ENCODE assay signal across 28 mouse cellular contexts in genomic region chr6:87468372-87468771, GRCm38 (mm10). TPM values are rescaled to one million over a fixed set of nuclear protein-coding genes. Genes with fewer than 3 reads are reported as not detected.
DNase-seq lines count a peak whose midpoint lies in the region; ATAC-seq and TF ChIP-seq lines count a peak whose summit lies in the region.
"Had no signal": no experiment of that assay in that cellular context is flagged by ENCODE, and none has a peak within 500 bp of the region (broad histone marks: within the 10 kb centered on the region; RNA-seq: fewer than 3 reads in every experiment).

No protein-coding gene starts in this region.

- no peak for ATAC-seq in liver, embryonic 12.5 days
- ATAC-seq: forebrain, embryonic 15.5 days; intestine, embryonic 15.5 days had no signal

- no peak overlapping the region for H3K27ac ChIP-seq in liver, embryonic 12.5 days
- H3K27ac ChIP-seq: embryonic facial prominence, embryonic 12.5 days; forebrain, embryonic 15.5 days; hindbrain, embryonic 15.5 days; intestine, embryonic 15.5 days; limb, embryonic 12.5 days; liver, embryonic 14.5 days; midbrain, embryonic 12.5 days; neural tube, embryonic 13.5 days had no signal

- TF ChIP-seq POLR2A in lung, adult 2 months (IDR thresholded peaks at IDR 0.05; ENCODE audit: borderline replicate concordance, extremely low read depth, low read depth, low read length) = no peak

- H3K9me3 ChIP-seq in liver, embryonic 12.5 days (replicated peaks) = no peaks in the 10 kb centered on the region
- H3K9me3 ChIP-seq: embryonic facial prominence, embryonic 12.5 days; forebrain, embryonic 15.5 days; hindbrain, embryonic 15.5 days; intestine, embryonic 15.5 days; limb, embryonic 12.5 days; midbrain, embryonic 12.5 days; neural tube, embryonic 13.5 days had no signal

- no peak overlapping the region for H3K9ac ChIP-seq in liver, embryonic 12.5 days
- H3K9ac ChIP-seq: embryonic facial prominence, embryonic 12.5 days; forebrain, embryonic 15.5 days; hindbrain, embryonic 15.5 days; intestine, embryonic 15.5 days; limb, embryonic 12.5 days; liver, embryonic 14.5 days; midbrain, embryonic 12.5 days; neural tube, embryonic 13.5 days had no signal

- DNase-seq in gastrocnemius, postnatal 14 days = peak; percentile 55
- no peak for DNase-seq in gastrocnemius, adult 8-10 months (ENCODE audit: low spot score in 2 of 2)
- peak; percentile 9 for DNase-seq in ovary, adult 18-20 months (ENCODE audit: low spot score)
- DNase-seq in ovary, postnatal 10 days (ENCODE audit: low spot score) = no peak
- DNase-seq in lung, adult 2 months = peak; percentile 22
- peak; percentile 17 to 41 for DNase-seq in lung, postnatal 4 days
- no peak for DNase-seq in kidney, postnatal 10 days
- DNase-seq: adrenal gland, adult 8-10 months; B cell, adult 2 months; cerebellum, adult 9-11 months; kidney, adult 9 months; kidney, postnatal 4 days; layer of hippocampus, adult 9-11 months; right cerebral cortex, postnatal 14 days; thymus, postnatal 14 days had no signal

- WGBS in lung, adult 2 months = 44% methylated on average over 10 of the region's 10 CpGs
- whole genome bisulfite sequencing in liver, embryonic 12.5 days (ENCODE audit: insufficient replicate concordance) = 78% methylated on average over 10 of the region's 10 CpGs

- no peaks in the 10 kb centered on the region for H3K4me1 ChIP-seq in lung, adult 2 months (ENCODE audit: control insufficient read depth, insufficient read depth, low read length)
- H3K4me1 ChIP-seq in liver, embryonic 12.5 days = 0 out of 2 replicates have a peak, but pooled peaks cover 7% of the 10 kb centered on the region
- H3K4me1 ChIP-seq: embryonic facial prominence, embryonic 12.5 days had no signal

- intact Hi-C loops in gastrocnemius, postnatal 14 days (cut with DNase I; ENCODE audit: low total_unique reads) = loop anchor here (10.0 kb wide), 1 partner anchor 206 kb away; the partner anchor contains the start of gene Aplf

- no peaks in the 10 kb centered on the region for H3K27me3 ChIP-seq in liver, embryonic 12.5 days (replicated peaks)
- H3K27me3 ChIP-seq: embryonic facial prominence, embryonic 12.5 days; forebrain, embryonic 15.5 days; hindbrain, embryonic 15.5 days; limb, embryonic 12.5 days; midbrain, embryonic 12.5 days; neural tube, embryonic 13.5 days had no signal

- H3K4me3 ChIP-seq in lung, adult 2 months (replicated peaks; ENCODE audit: extremely low read depth, low read depth, low read length) = no peak overlapping the region
- H3K4me3 ChIP-seq in liver, embryonic 12.5 days = no peak overlapping the region
- H3K4me3 ChIP-seq: embryonic facial prominence, embryonic 12.5 days; erythroblast, embryonic 14.5 days; forebrain, embryonic 15.5 days; hindbrain, embryonic 15.5 days; intestine, embryonic 15.5 days; limb, embryonic 12.5 days; midbrain, embryonic 12.5 days; neural tube, embryonic 13.5 days had no signal

- H3K36me3 ChIP-seq in liver, embryonic 12.5 days = peaks cover 9% of the 10 kb centered on the region
- H3K36me3 ChIP-seq: embryonic facial prominence, embryonic 12.5 days; forebrain, embryonic 15.5 days; hindbrain, embryonic 15.5 days; intestine, embryonic 15.5 days; limb, embryonic 12.5 days; midbrain, embryonic 12.5 days; neural tube, embryonic 13.5 days had no signal

- TF ChIP-seq CTCF in lung, adult 2 months (IDR thresholded peaks at IDR 0.05; ENCODE audit: insufficient read depth, low read length) = no peak

- H3K4me2 ChIP-seq in liver, embryonic 12.5 days = no peak overlapping the region
- H3K4me2 ChIP-seq: embryonic facial prominence, embryonic 12.5 days; forebrain, embryonic 15.5 days; hindbrain, embryonic 15.5 days; intestine, embryonic 15.5 days; limb, embryonic 12.5 days; midbrain, embryonic 12.5 days; neural tube, embryonic 13.5 days had no signal

RNA-seq across cellular contexts. Expression of gene Bmp10, which starts 39.6 kb away (rescaled TPM):
- not detected for total RNA-seq in gastrocnemius, postnatal 14 days (2021)
- not detected for total RNA-seq in gastrocnemius, adult 8-10 months (2022)
- polyA plus RNA-seq in lung, adult 2 months (2012; rRNA removed) = not detected in 2 replicates
- polyA plus RNA-seq in liver, embryonic 12.5 days (2016; fragmentation: Nextera tagmentation; extraction: Ambion mirVana) = 0.32 and 0.35 TPM in 2 replicates
- total RNA-seq: adrenal gland, adult 8-10 months; left cerebral cortex, adult 8-10 months had no signal
- polyA plus RNA-seq: cortical plate, adult 2 months; embryonic facial prominence, embryonic 12.5 days; erythroblast, embryonic 14.5 days; forebrain, embryonic 15.5 days; hindbrain, embryonic 15.5 days; intestine, embryonic 15.5 days; limb, embryonic 12.5 days; midbrain, embryonic 12.5 days; neural tube, embryonic 13.5 days; stomach, embryonic 16.5 days had no signal

Comparison
In these comparisons a context has a peak if more than half of its experiments do, and no peak if none do; other contexts are left out.
1. DNase-seq: peak in gastrocnemius, postnatal 14 days (single experiment), ovary, adult 18-20 months (single experiment), lung, adult 2 months (single experiment) and lung, postnatal 4 days (2 of 2); none in gastrocnemius, adult 8-10 months (0 of 2), ovary, postnatal 10 days (single experiment) and kidney, postnatal 10 days (single experiment).